29 mouse cellular contexts compared by ENCODE assay signal in the genomic region with DNA sequence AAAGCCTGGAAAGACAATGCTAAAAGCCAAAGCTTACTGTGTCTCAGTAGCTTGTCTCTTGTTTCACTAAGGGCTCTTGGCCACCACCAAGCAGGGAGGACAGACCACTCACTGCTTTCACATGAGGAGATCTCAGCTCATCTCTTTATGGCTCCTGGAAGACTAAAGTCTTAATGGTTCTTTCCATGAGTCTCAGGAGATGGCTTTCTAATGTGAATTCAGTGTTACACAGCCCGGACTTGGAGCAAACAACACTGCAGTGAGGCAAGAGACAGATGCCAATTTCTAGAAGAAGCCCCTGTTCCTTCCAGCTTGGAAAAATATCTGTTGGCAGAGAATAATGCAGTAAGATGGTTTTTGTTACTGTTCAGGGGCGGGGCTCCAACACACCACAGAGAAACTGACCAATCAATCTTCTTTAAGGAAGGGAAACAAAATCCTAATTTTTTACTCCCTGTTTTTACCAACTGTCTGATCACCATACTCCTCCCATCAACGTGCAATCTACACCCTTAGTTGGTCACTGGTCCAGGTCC.
DNase-seq lines count a peak whose midpoint lies in the region; ATAC-seq lines count a peak whose summit lies in the region.
"Had no signal": no experiment of that assay in that cellular context is flagged by ENCODE, and none has a peak within 500 bp of the region (broad histone marks: within the 10 kb centered on the region; RNA-seq: fewer than 3 reads in every experiment).

No protein-coding gene starts in this region.

- ATAC-seq in liver, embryonic 13.5 days (ENCODE audit: low read depth): no peak
- ATAC-seq: hindbrain, embryonic 16.5 days; midbrain, embryonic 15.5 days had no signal

- peak; percentile 10 for DNase-seq in gastrocnemius, postnatal 14 days
- DNase-seq in gastrocnemius, postnatal 36 days: no peak
- DNase-seq in liver, embryonic 13.5 days: no peak
- DNase-seq in liver (no peak), NIH3T3 (ENCODE audit: low read depth) (peak; percentile 61)
- DNase-seq in gastrocnemius, postnatal 25 days: peak; percentile 16
- DNase-seq in urinary bladder, postnatal 4 days (ENCODE audit: low spot score in 2 of 2): no peak
- DNase-seq: adrenal gland, postnatal 10 days; B cell, adult 2 months; cerebellum, adult 11 months; cerebellum, adult 9-10 months; cerebellum, postnatal 36 days; embryo, embryonic 11 days; heart, adult 2 months; kidney, adult 18-20 months; kidney, postnatal 25 days; retina, postnatal 1 day; right cerebral cortex, postnatal 14 days had no signal

- no peaks in the 10 kb centered on the region for H3K36me3 ChIP-seq in liver, embryonic 13.5 days
- H3K36me3 ChIP-seq: forebrain, embryonic 12.5 days; heart, embryonic 15.5 days; kidney, embryonic 15.5 days; liver, embryonic 15.5 days; lung, embryonic 15.5 days; midbrain, embryonic 10.5 days; midbrain, embryonic 15.5 days; neural tube, embryonic 15.5 days; stomach, embryonic 15.5 days had no signal

- no peaks in the 10 kb centered on the region for H3K9me3 ChIP-seq in liver, embryonic 13.5 days (replicated peaks)
- H3K9me3 ChIP-seq: forebrain, embryonic 12.5 days; heart, embryonic 15.5 days; kidney, embryonic 15.5 days; liver, embryonic 15.5 days; lung, embryonic 15.5 days; midbrain, embryonic 10.5 days; midbrain, embryonic 15.5 days; neural tube, embryonic 15.5 days; stomach, embryonic 15.5 days had no signal

- H3K4me3 ChIP-seq in liver, embryonic 13.5 days (replicated peaks): no peak overlapping the region
- H3K4me3 ChIP-seq: forebrain, embryonic 12.5 days; heart, adult 2 months; heart, embryonic 15.5 days; kidney, embryonic 15.5 days; liver, embryonic 15.5 days; lung, embryonic 15.5 days; midbrain, embryonic 10.5 days; midbrain, embryonic 15.5 days; neural tube, embryonic 15.5 days; stomach, embryonic 15.5 days had no signal

- no peaks in the 10 kb centered on the region for H3K27me3 ChIP-seq in liver, embryonic 13.5 days
- H3K27me3 ChIP-seq: CH12.LX; forebrain, embryonic 12.5 days; heart, embryonic 15.5 days; kidney, embryonic 15.5 days; liver, embryonic 15.5 days; lung, embryonic 15.5 days; midbrain, embryonic 15.5 days; neural tube, embryonic 15.5 days; stomach, embryonic 15.5 days had no signal

- H3K4me2 ChIP-seq in liver, embryonic 13.5 days: no peak overlapping the region
- H3K4me2 ChIP-seq: forebrain, embryonic 12.5 days; heart, embryonic 15.5 days; kidney, embryonic 15.5 days; liver, embryonic 15.5 days; lung, embryonic 15.5 days; midbrain, embryonic 15.5 days; neural tube, embryonic 15.5 days; stomach, embryonic 15.5 days had no signal

- peaks cover 26% of the 10 kb centered on the region for H3K4me1 ChIP-seq in liver, embryonic 13.5 days (replicated peaks)
- H3K4me1 ChIP-seq: lung, embryonic 15.5 days had no signal

- WGBS in liver, embryonic 13.5 days (ENCODE audit: insufficient replicate concordance): 72% methylated on average over 3 of the region's 3 CpGs

- intact Hi-C loops in gastrocnemius, postnatal 14 days (cut with DNase I; ENCODE audit: low total_unique reads): no loop called here
- intact Hi-C loops in gastrocnemius, postnatal 36 days (cut with DNase I): no loop called here

- no peak overlapping the region for H3K9ac ChIP-seq in liver, embryonic 13.5 days
- H3K9ac ChIP-seq: forebrain, embryonic 12.5 days; heart, embryonic 15.5 days; kidney, embryonic 15.5 days; liver, embryonic 15.5 days; lung, embryonic 15.5 days; midbrain, embryonic 15.5 days; neural tube, embryonic 15.5 days; stomach, embryonic 15.5 days had no signal

- 0 out of 2 replicates have a peak overlapping the region, but pooled peaks have one; percentile 10 for H3K27ac ChIP-seq in liver, embryonic 13.5 days
- H3K27ac ChIP-seq: forebrain, embryonic 12.5 days; heart, adult 2 months; heart, embryonic 15.5 days; kidney, embryonic 15.5 days; liver, embryonic 15.5 days; lung, embryonic 15.5 days; midbrain, embryonic 10.5 days; midbrain, embryonic 15.5 days; neural tube, embryonic 15.5 days; stomach, embryonic 15.5 days had no signal

Comparison
In these comparisons a context has a peak if more than half of its experiments do, and no peak if none do; other contexts are left out.
1. DNase-seq: peak in gastrocnemius, postnatal 14 days (single experiment), NIH3T3 (single experiment) and gastrocnemius, postnatal 25 days (single experiment); none in gastrocnemius, postnatal 36 days (0 of 2), liver, embryonic 13.5 days (single experiment), liver (single experiment) and urinary bladder, postnatal 4 days (0 of 2).